ENCODE assay signal across 8 mouse cellular contexts in genomic region chr15:78530671-78531450, GRCm38 (mm10). TPM values are rescaled to one million over a fixed set of nuclear protein-coding genes. Genes with fewer than 3 reads are reported as not detected.
DNase-seq lines count a peak whose midpoint lies in the region; ATAC-seq and TF ChIP-seq lines count a peak whose summit lies in the region.

Gene C1qtnf6, minus strand, starts transcription at chr15:78531416.

- WGBS in liver, adult 2 months = 53% methylated on average over 17 of the region's 17 CpGs
- 67% methylated on average over 17 of the region's 17 CpGs for WGBS in kidney, embryonic 14.5 days

- peak within 1 kb of the TSS; percentile 10; the same call in 1 of the 2 replicates for H3K4me3 ChIP-seq in liver, adult 2 months (ENCODE audit: insufficient read depth, low read depth, low read length)
- peak within 1 kb of the TSS; percentile 34; the same call in 1 of the 2 replicates for H3K4me3 ChIP-seq in kidney, embryonic 14.5 days (ENCODE audit: low read length)

- ATAC-seq in kidney, embryonic 14.5 days (ENCODE audit: low FRiP score, low TSS enrichment) = no peak

- H3K27ac ChIP-seq in liver, adult 2 months (replicated peaks; ENCODE audit: insufficient read depth, low read depth, low read length) = peak within 1 kb of the TSS; percentile 96
- peak within 1 kb of the TSS; percentile 75 for H3K27ac ChIP-seq in kidney, embryonic 14.5 days (ENCODE audit: low read depth, low read length)

- TF ChIP-seq POLR2A in liver, adult 2 months (IDR thresholded peaks at IDR 0.05; ENCODE audit: extremely low read depth, insufficient read depth, low read length) = no peak

- H3K79me2 ChIP-seq in liver, adult 2 months (ENCODE audit: control insufficient read depth, insufficient read depth, low read length) = no peaks in the 10 kb centered on the region

- H3K36me3 ChIP-seq in liver, adult 2 months (ENCODE audit: control insufficient read depth, insufficient read depth, low read length) = no peaks in the 10 kb centered on the region
- no peaks in the 10 kb centered on the region for H3K36me3 ChIP-seq in kidney, embryonic 14.5 days (ENCODE audit: control insufficient read depth, insufficient read depth, low read length)

- H3K4me1 ChIP-seq in liver, adult 2 months (ENCODE audit: control insufficient read depth, insufficient read depth, low read length) = peaks cover 21% of the 10 kb centered on the region
- peaks cover 25% of the 10 kb centered on the region for H3K4me1 ChIP-seq in kidney, embryonic 14.5 days (ENCODE audit: control insufficient read depth, insufficient read depth, low read length)

- H3K9ac ChIP-seq in liver, adult 2 months (ENCODE audit: low read depth, low read length) = peak within 1 kb of the TSS; percentile 64
- H3K9ac ChIP-seq in kidney, embryonic 14.5 days (ENCODE audit: low read depth, low read length) = peak within 1 kb of the TSS; percentile 70

- H3K27me3 ChIP-seq in liver, adult 2 months (ENCODE audit: control insufficient read depth, insufficient read depth, low read length) = no peaks in the 10 kb centered on the region
- no peaks in the 10 kb centered on the region for H3K27me3 ChIP-seq in kidney, embryonic 14.5 days (ENCODE audit: control insufficient read depth, insufficient read depth, low read length)

- peak; percentile 57 for DNase-seq in liver, adult 2 months (ENCODE audit: extremely low read depth, low read depth, low spot score)
- no peak for DNase-seq in liver
- peak; percentile 67 to 73 for DNase-seq in cerebellum, postnatal 36 days
- peak; percentile 87 for DNase-seq in heart, adult 9 months (ENCODE audit: low spot score in 2 of 2)
- DNase-seq in lung, postnatal 25 days (ENCODE audit: low spot score) = peak; percentile 56
- no peak for DNase-seq in spleen, postnatal 10 days (ENCODE audit: low spot score in 2 of 2)
- no peak for DNase-seq in right cerebral cortex, adult 18-20 months

- peak within 1 kb of the TSS; percentile 57 for H3K4me2 ChIP-seq in kidney, embryonic 14.5 days (replicated peaks; ENCODE audit: low read depth, low read length)

- TF ChIP-seq CTCF in liver, adult 2 months (IDR thresholded peaks at IDR 0.05; ENCODE audit: low read depth, low read length) = no peak

- no peaks in the 10 kb centered on the region for H3K9me3 ChIP-seq in kidney, embryonic 14.5 days (ENCODE audit: control insufficient read depth, low read length)

RNA-seq across cellular contexts. Expression of gene C1qtnf6, which starts in this region (rescaled TPM):
- 0.28 and 0.54 TPM in 2 replicates for total RNA-seq in liver, adult 2 months (2014; rRNA removed)
- polyA plus RNA-seq in liver, adult 2 months (2012; rRNA removed) = 2.2 and 2.5 TPM in 2 replicates
- 26.0 and 31.9 TPM in 2 replicates for polyA plus RNA-seq in kidney, embryonic 14.5 days (2014; fragmentation: Nextera tagmentation; extraction: Ambion mirVana)

Comparison
In these comparisons a context has a peak if more than half of its experiments do, and no peak if none do; other contexts are left out.
1. DNase-seq: peak in liver, adult 2 months (single experiment), cerebellum, postnatal 36 days (2 of 2), heart, adult 9 months (2 of 2) and lung, postnatal 25 days (single experiment); none in liver (single experiment), spleen, postnatal 10 days (0 of 2) and right cerebral cortex, adult 18-20 months (single experiment).